Mouse (Mus musculus) midbrain, embryonic 15.5 days (tissue): Measurements from ENCODE around the gene Tmem186. TPM values are rescaled to one million over a fixed set of nuclear protein-coding genes. Genes with fewer than 3 reads are reported as not detected.

ENCODE experiments used
- ATAC-seq: fragments of 200-750 bp; cut with Nextera tagmentation; replicated peaks from 2 replicates; pipeline ENCODE4 v1.8.0; 2017; ENCODE audit warnings: moderate TSS enrichment
- H3K27ac ChIP-seq: fragments of 300-500 bp; sonication (generic); 2 replicates; pipeline ENCODE4 v1.5.1; 2015; ENCODE audit warnings: mild to moderate bottlenecking, inconsistent platforms
- H3K27me3 ChIP-seq: fragments of 300-500 bp; sonication (generic); replicated peaks from 2 replicates; pipeline ENCODE4 v1.6.1; 2015; ENCODE audit warnings: inconsistent platforms
- H3K36me3 ChIP-seq: fragments of 300-500 bp; sonication (generic); replicated peaks from 2 replicates; pipeline ENCODE4 v1.6.1; 2015; ENCODE audit warnings: inconsistent platforms
- H3K4me1 ChIP-seq: fragments of 300-500 bp; sonication (generic); 2 replicates; pipeline ENCODE4 v1.6.1; 2015; ENCODE audit warnings: inconsistent platforms
- H3K4me2 ChIP-seq: fragments of 300-500 bp; sonication (generic); 2 replicates; pipeline ENCODE4 v1.6.1; 2015; ENCODE audit warnings: inconsistent platforms, mild to moderate bottlenecking, moderate library complexity
- H3K4me3 ChIP-seq: fragments of 300-500 bp; sonication (generic); 2 replicates; pipeline ENCODE4 v1.5.1; 2015; ENCODE audit warnings: mild to moderate bottlenecking, inconsistent platforms
- H3K9ac ChIP-seq: fragments of 300-500 bp; sonication (generic); 2 replicates; pipeline ENCODE4 v1.6.1; 2015; ENCODE audit warnings: mild to moderate bottlenecking, inconsistent platforms
- H3K9me3 ChIP-seq: fragments of 300-500 bp; sonication (generic); 2 replicates; pipeline ENCODE4 v1.6.1; 2016; ENCODE audit warnings: inconsistent platforms
- WGBS: fragments of 180-500 bp; shearing (Covaris S2); methylation state at CpG from one replicate; pipeline ENCODE4 v1.1.7; 2015; ENCODE audit warnings: mixed read lengths; 5-methylcytosine and 5-hydroxymethylcytosine counted together
- microRNA-seq: library from miRNA; unstranded; fragments of <30 nt; microRNA quantifications from one replicate; pipeline ENCODE4, GENCODE M21; 2016
- polyA plus RNA-seq: library from polyadenylated mRNA; unstranded; fragments of >200 nt; fragmentation: Nextera tagmentation; extraction: Ambion mirVana; gene quantifications from 2 replicates; pipeline ENCODE4 v1.2.1, GENCODE M21; 2015

The Tmem186 gene
- polyA plus RNA-seq, 1 experiment from 2014 or later: 25.3 TPM

DNA sequence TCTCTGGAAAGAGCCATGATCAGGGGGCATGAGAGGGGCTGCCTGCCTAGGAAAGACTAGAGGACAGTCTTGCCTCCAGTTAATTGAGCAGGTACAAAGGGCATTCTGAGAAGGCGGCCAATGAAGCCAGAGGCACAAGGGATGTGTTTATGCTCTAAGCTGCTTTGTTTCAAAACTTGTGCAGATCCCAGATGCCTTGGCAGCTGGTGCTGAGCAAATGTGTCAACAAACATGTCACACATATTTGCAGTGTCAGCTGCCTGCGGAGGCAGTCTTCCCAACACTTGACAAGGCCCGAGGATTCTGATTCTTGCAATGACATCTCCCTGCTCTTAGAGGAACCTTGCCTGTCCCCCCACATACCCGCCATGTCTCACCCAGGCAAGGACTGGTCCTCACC, 42.1 kb downstream of the Tmem186 start:
- no peak overlapping the region for H3K27ac ChIP-seq
- H3K9ac ChIP-seq: no peak overlapping the region
- H3K4me2 ChIP-seq: no peak overlapping the region
- no peaks in the 10 kb centered on the region for H3K27me3 ChIP-seq
- no peaks in the 10 kb centered on the region for H3K9me3 ChIP-seq
- 71% methylated on average over 4 of the region's 4 CpGs for WGBS
- no peak for ATAC-seq
- H3K36me3 ChIP-seq: no peaks in the 10 kb centered on the region
- H3K4me3 ChIP-seq: no peak overlapping the region
- no peaks in the 10 kb centered on the region for H3K4me1 ChIP-seq

GRCm38 (mm10) chr16:8585056-8585455, 52.5 kb downstream of the Tmem186 start:
- no peak overlapping the region for H3K9ac ChIP-seq
- peaks cover 26% of the 10 kb centered on the region for H3K36me3 ChIP-seq
- H3K4me3 ChIP-seq: no peak overlapping the region
- no peak overlapping the region for H3K27ac ChIP-seq
- no peaks in the 10 kb centered on the region for H3K9me3 ChIP-seq
- WGBS: 74% methylated on average over 5 of the region's 5 CpGs
- H3K4me2 ChIP-seq: no peak overlapping the region
- H3K27me3 ChIP-seq: no peaks in the 10 kb centered on the region
- H3K4me1 ChIP-seq: no peaks in the 10 kb centered on the region
- ATAC-seq: no peak

DNA sequence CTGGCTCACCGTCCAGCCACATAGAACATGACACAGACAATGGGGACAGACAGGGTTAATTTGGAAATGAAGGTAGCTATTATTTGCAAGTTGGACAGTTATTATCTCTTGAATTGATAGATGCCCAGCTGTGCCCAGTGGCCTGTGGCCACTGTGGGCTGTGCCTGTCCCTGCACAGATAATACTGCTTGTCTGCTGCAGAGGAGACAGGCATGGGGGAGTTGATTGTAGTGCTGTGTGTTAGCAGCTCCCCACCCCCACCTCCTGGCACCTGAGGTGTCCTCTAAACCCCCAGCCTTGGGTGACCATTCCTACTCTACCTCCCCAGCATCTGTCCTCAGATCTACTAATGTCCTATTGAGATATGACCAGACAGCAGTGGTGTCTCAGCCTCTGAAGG, 53.3 kb downstream of the Tmem186 start:
- Histone ChIP-seq H3K27me3 (no peaks in the 10 kb centered on the region), H3K36me3 (peaks cover 18% of the 10 kb centered on the region), H3K9ac (no peak overlapping the region), H3K9me3 (no peaks in the 10 kb centered on the region), H3K4me2 (no peak overlapping the region), H3K4me3 (no peak overlapping the region), H3K27ac (no peak overlapping the region), H3K4me1 (no peaks in the 10 kb centered on the region)
- no peak for ATAC-seq
- WGBS: 41% methylated on average over 1 of the region's 1 CpGs

Small RNA genes within 50 kb of the gene (microRNA-seq; reads per million reads assigned to microRNA genes)
- gene Gm22137: not detected

Other genes with a start within 250 kb of the Tmem186 start
- 0.27 and 0.40 TPM in 2 replicates for gene Tmem114, start 212.6 kb downstream of the Tmem186 start, polyA plus RNA-seq
- gene Mettl22, start 166.9 kb downstream of the Tmem186 start, polyA plus RNA-seq: 57.2 and 63.7 TPM in 2 replicates
- gene Abat, start 124.3 kb downstream of the Tmem186 start, polyA plus RNA-seq: 68.6 and 69.4 TPM in 2 replicates
- 45.8 and 49.9 TPM in 2 replicates for gene Pmm2, start within 50 bp of the Tmem186 start, polyA plus RNA-seq
- gene Carhsp1, start 34.4 kb upstream of the Tmem186 start, polyA plus RNA-seq: 187 and 207 TPM in 2 replicates
- gene Gm5767, start 43.1 kb upstream of the Tmem186 start, polyA plus RNA-seq: 0.31 and 0.40 TPM in 2 replicates
- 32.2 and 34.2 TPM in 2 replicates for gene Usp7, start 154.6 kb upstream of the Tmem186 start, polyA plus RNA-seq
- 27.7 and 29.0 TPM in 2 replicates for gene 1810013L24Rik, start 192.4 kb upstream of the Tmem186 start, polyA plus RNA-seq